8 mouse cellular contexts compared by ENCODE assay signal in the genomic region with DNA sequence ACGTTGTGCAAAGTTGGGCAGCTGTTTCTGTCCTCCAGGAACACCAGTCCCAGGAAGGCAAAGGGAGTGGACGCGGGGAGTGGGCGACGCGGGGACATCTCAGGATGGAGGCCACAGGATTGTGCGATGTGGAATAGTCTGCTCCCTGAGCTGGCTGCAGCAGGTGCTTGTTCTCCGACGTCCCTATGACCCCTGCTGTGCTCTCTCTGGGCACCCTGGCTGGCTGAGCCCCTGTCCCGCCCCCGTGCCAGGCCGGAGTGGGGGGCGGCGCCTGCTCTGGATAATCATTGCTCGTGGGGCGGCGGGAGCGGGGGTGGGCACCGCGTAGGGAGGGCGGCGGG. TPM values are rescaled to one million over a fixed set of nuclear protein-coding genes. Genes with fewer than 3 reads are reported as not detected.
A peak's percentile ranks its signal among the peaks of the same experiment; 100 is the strongest.
DNase-seq lines count a peak whose midpoint lies in the region; ATAC-seq and TF ChIP-seq lines count a peak whose summit lies in the region.

Gene Kl, plus strand, starts transcription at position 280 of the 341 bp plus-strand sequence.

- H3K4me3 ChIP-seq in heart, embryonic 11.5 days (ENCODE audit: low read depth, low read length) = peak within 1 kb of the TSS; percentile 51
- peak within 1 kb of the TSS; percentile 15; the same call in 1 of the 2 replicates for H3K4me3 ChIP-seq in G1E (ENCODE audit: low read depth, low read length)
- peak within 1 kb of the TSS; percentile 46 for H3K4me3 ChIP-seq in hindbrain, embryonic 11.5 days (ENCODE audit: low read depth, low read length)
- H3K4me3 ChIP-seq in liver, embryonic 13.5 days (replicated peaks) = peak within 1 kb of the TSS; percentile 43

- intact Hi-C loops in heart, postnatal 25 days (cut with DNase I) = no loop called here

- no peak for TF ChIP-seq CTCF in G1E (IDR thresholded peaks at IDR 0.05; ENCODE audit: low read depth, low read length)

- H3K36me3 ChIP-seq in heart, embryonic 11.5 days (ENCODE audit: control insufficient read depth, insufficient read depth, low read length) = no peaks in the 10 kb centered on the region
- no peaks in the 10 kb centered on the region for H3K36me3 ChIP-seq in G1E (replicated peaks)
- H3K36me3 ChIP-seq in hindbrain, embryonic 11.5 days (ENCODE audit: control insufficient read depth, insufficient read depth, low read length) = no peaks in the 10 kb centered on the region
- H3K36me3 ChIP-seq in liver, embryonic 13.5 days = no peaks in the 10 kb centered on the region

- no peak within 1 kb of the TSS for H3K27ac ChIP-seq in heart, embryonic 11.5 days (ENCODE audit: low read depth, low read length)
- no peak within 1 kb of the TSS for H3K27ac ChIP-seq in hindbrain, embryonic 11.5 days (ENCODE audit: low read depth, low read length)
- H3K27ac ChIP-seq in liver, embryonic 13.5 days = no peak within 1 kb of the TSS

- ATAC-seq in heart, embryonic 11.5 days (replicated peaks; ENCODE audit: insufficient number of reproducible peaks, low FRiP score, low TSS enrichment) = peak; percentile 33; the same call in 1 of the 2 replicates
- no peak for ATAC-seq in G1E (ENCODE audit: extremely low read depth, insufficient number of reproducible peaks, low FRiP score, poor library complexity, severe bottlenecking)
- peak; percentile 43; the same call in 1 of the 2 replicates for ATAC-seq in hindbrain, embryonic 11.5 days (ENCODE audit: low FRiP score)
- 0 out of 2 replicates have a peak, but pooled peaks have one; percentile 20 for ATAC-seq in liver, embryonic 13.5 days (ENCODE audit: low read depth)

- peak within 1 kb of the TSS; percentile 60 for H3K9ac ChIP-seq in heart, embryonic 11.5 days (ENCODE audit: low read depth, low read length)
- peak within 1 kb of the TSS; percentile 44; the same call in 1 of the 2 replicates for H3K9ac ChIP-seq in hindbrain, embryonic 11.5 days (ENCODE audit: low read depth, low read length)
- H3K9ac ChIP-seq in liver, embryonic 13.5 days = no peak within 1 kb of the TSS

- H3K9me3 ChIP-seq in heart, embryonic 11.5 days (replicated peaks; ENCODE audit: control insufficient read depth, low read length) = no peaks in the 10 kb centered on the region
- H3K9me3 ChIP-seq in G1E (replicated peaks) = peaks cover 45% of the 10 kb centered on the region
- no peaks in the 10 kb centered on the region for H3K9me3 ChIP-seq in hindbrain, embryonic 11.5 days (ENCODE audit: control insufficient read depth, low read length)
- no peaks in the 10 kb centered on the region for H3K9me3 ChIP-seq in liver, embryonic 13.5 days (replicated peaks)

- peaks cover 12% of the 10 kb centered on the region; the same call in 1 of the 2 replicates for H3K4me1 ChIP-seq in heart, embryonic 11.5 days (ENCODE audit: control insufficient read depth, insufficient read depth, low read length)
- no peaks in the 10 kb centered on the region for H3K4me1 ChIP-seq in G1E (ENCODE audit: insufficient read depth, low read depth, low read length)
- peaks cover 8% of the 10 kb centered on the region; the same call in 1 of the 2 replicates for H3K4me1 ChIP-seq in hindbrain, embryonic 11.5 days (replicated peaks; ENCODE audit: control insufficient read depth, insufficient read depth, low read length)
- H3K4me1 ChIP-seq in liver, embryonic 13.5 days (replicated peaks) = no peaks in the 10 kb centered on the region

- no peak for DNase-seq in heart, postnatal 25 days (ENCODE audit: low spot score)
- DNase-seq in G1E (ENCODE audit: low spot score) (no peak), adipocyte (ENCODE audit: low spot score) (no peak)
- peak; percentile 38 for DNase-seq in hindbrain, embryonic 11.5 days (ENCODE audit: low spot score)
- no peak for DNase-seq in liver, embryonic 13.5 days
- DNase-seq in frontal cortex, postnatal 25 days (ENCODE audit: low spot score in 2 of 2) = no peak
- no peak for DNase-seq in urinary bladder, postnatal 14 days (ENCODE audit: low spot score)

- peak within 1 kb of the TSS; percentile 92 for H3K4me2 ChIP-seq in heart, embryonic 11.5 days
- peak within 1 kb of the TSS; percentile 84 for H3K4me2 ChIP-seq in hindbrain, embryonic 11.5 days (replicated peaks; ENCODE audit: low read depth, low read length)
- H3K4me2 ChIP-seq in liver, embryonic 13.5 days = peak within 1 kb of the TSS; percentile 58

- WGBS in heart, embryonic 11.5 days (ENCODE audit: insufficient replicate concordance) = 2% methylated on average over 17 of the region's 22 CpGs
- 2% methylated on average over 12 of the region's 22 CpGs for WGBS in hindbrain, embryonic 11.5 days
- 4% methylated on average over 22 of the region's 22 CpGs for WGBS in liver, embryonic 13.5 days (ENCODE audit: insufficient replicate concordance)

- peaks cover 44% of the 10 kb centered on the region for H3K27me3 ChIP-seq in heart, embryonic 11.5 days (ENCODE audit: control insufficient read depth, insufficient read depth, low read length)
- no peaks in the 10 kb centered on the region for H3K27me3 ChIP-seq in G1E (ENCODE audit: insufficient read depth, low read length)
- peaks cover 28% of the 10 kb centered on the region for H3K27me3 ChIP-seq in hindbrain, embryonic 11.5 days (ENCODE audit: control insufficient read depth, insufficient read depth, low read length)
- H3K27me3 ChIP-seq in liver, embryonic 13.5 days = peaks cover 39% of the 10 kb centered on the region

RNA-seq across cellular contexts. Expression of gene Kl, which starts in this region (rescaled TPM):
- 0.46 and 0.66 TPM in 2 replicates for polyA plus RNA-seq in heart, embryonic 11.5 days (2014; fragmentation: Nextera tagmentation; extraction: Ambion mirVana)
- total RNA-seq in heart, postnatal 25 days (2021) = under 1 TPM; 0.08 to 0.17 TPM
- not detected in 2 replicates for total RNA-seq in G1E (2014; fragmentation: Nextera tagmentation)
- 0.16 TPM in 1 of 2 replicates, not detected in the other for total RNA-seq in G1E (2017)
- polyA plus RNA-seq in G1E (2012) = not detected in 2 replicates
- polyA plus RNA-seq in hindbrain, embryonic 11.5 days (2014; fragmentation: Nextera tagmentation; extraction: Ambion mirVana) = 0.07 and 0.26 TPM in 2 replicates
- polyA plus RNA-seq in liver, embryonic 13.5 days (2015; fragmentation: Nextera tagmentation; extraction: Ambion mirVana) = 0.02 and 0.03 TPM in 2 replicates

Comparison
In these comparisons a context has a peak if more than half of its experiments do, and no peak if none do; other contexts are left out.
1. Peak in ATAC-seq, H3K4me3 ChIP-seq, H3K9ac ChIP-seq and H3K4me2 ChIP-seq in heart, embryonic 11.5 days; RNA of the gene not detected or under 1 TPM.
2. Peak in DNase-seq, ATAC-seq, H3K4me3 ChIP-seq, H3K9ac ChIP-seq and H3K4me2 ChIP-seq in hindbrain, embryonic 11.5 days; RNA of the gene not detected or under 1 TPM.
3. Peak in ATAC-seq, H3K4me3 ChIP-seq and H3K4me2 ChIP-seq in liver, embryonic 13.5 days; RNA of the gene not detected or under 1 TPM.